ENCODE assay signal across 8 mouse cellular contexts in the genomic region with DNA sequence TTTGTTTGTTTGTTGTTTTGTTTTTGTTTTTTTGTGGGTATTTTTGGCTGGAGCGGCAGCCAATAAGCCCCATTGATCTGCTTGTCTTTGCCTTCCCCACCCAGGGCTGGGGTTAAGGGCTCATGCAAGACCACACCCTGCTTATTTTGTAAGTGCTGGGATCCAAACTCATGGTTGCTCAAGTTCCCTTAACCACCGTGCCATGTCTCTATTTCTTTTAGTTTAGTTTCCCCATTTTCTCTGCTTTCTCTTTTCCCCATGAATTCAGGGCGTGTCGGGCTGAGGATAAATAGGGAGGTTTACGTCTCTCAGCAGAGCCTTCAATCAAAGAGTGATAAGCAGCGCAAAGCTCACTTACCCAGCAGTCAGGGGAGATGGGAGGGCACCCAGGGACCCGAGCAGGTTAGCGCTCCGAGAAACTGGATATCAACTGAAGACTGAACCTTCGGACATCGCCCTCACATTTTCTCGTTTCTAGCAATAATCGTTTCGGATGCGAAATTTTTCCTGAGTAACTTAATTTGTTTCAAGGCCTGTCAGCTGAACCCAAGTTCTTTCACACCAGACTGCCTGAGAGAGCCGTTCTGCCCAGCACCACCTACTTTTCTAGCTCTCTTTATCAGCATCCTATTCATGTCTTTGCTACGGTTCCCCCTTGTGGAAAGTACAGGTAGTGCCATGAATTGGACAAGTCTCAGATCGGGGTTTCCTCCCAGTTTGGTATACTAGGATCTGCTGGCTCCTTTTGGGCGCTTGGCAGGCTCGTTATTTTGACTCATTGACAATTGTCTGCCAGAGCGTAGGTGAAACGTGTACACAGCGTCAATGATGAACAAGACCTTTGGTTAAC. TPM values are rescaled to one million over a fixed set of nuclear protein-coding genes. Genes with fewer than 3 reads are reported as not detected.
A peak's percentile ranks its signal among the peaks of the same experiment; 100 is the strongest.
DNase-seq lines count a peak whose midpoint lies in the region; ATAC-seq and TF ChIP-seq lines count a peak whose summit lies in the region.

No protein-coding gene starts in this region.

- TF ChIP-seq CTCF in gastrocnemius, adult 2 months (IDR thresholded peaks at IDR 0.05): peak; percentile 89
- peak; percentile 95 for TF ChIP-seq CTCF in hindbrain, postnatal 0 days (IDR thresholded peaks at IDR 0.05; ENCODE audit: low read depth)

- ATAC-seq in common myeloid progenitor, adult 5-6 weeks (replicated peaks; ENCODE audit: low read depth, poor library complexity, severe bottlenecking): peak; percentile 91
- peak; percentile 47; the same call in 1 of the 2 replicates for ATAC-seq in hindbrain, postnatal 0 days

- WGBS in hindbrain, postnatal 0 days: 22% methylated on average over 23 of the region's 23 CpGs

- DNase-seq in adipocyte (ENCODE audit: low spot score): peak; percentile 95
- DNase-seq in gastrocnemius, adult 2 months: peak; percentile 75
- DNase-seq in hindbrain, postnatal 0 days (ENCODE audit: low spot score): peak; percentile 94
- DNase-seq in left cerebral cortex, adult 18-20 months (ENCODE audit: low spot score in 2 of 2): peak; percentile 86 to 87
- DNase-seq in lung, postnatal 36 days: peak; percentile 96
- DNase-seq in retina, postnatal 7 days (ENCODE audit: low read depth, low spot score): peak; percentile 80
- peak; percentile 51 to 73 for DNase-seq in urinary bladder, postnatal 4 days (ENCODE audit: low spot score in 2 of 2)

- peaks cover 14% of the 10 kb centered on the region for H3K4me1 ChIP-seq in hindbrain, postnatal 0 days (ENCODE audit: insufficient read depth, low read length)

- H3K4me3 ChIP-seq in gastrocnemius, adult 2 months: peak overlapping the region; percentile 27; the same call in 1 of the 2 replicates
- no peak overlapping the region for H3K4me3 ChIP-seq in hindbrain, postnatal 0 days (ENCODE audit: low read length)

- H3K4me2 ChIP-seq in hindbrain, postnatal 0 days (ENCODE audit: low read depth, low read length): peak overlapping the region; percentile 42

- no peak overlapping the region for H3K27ac ChIP-seq in gastrocnemius, adult 2 months
- H3K27ac ChIP-seq in hindbrain, postnatal 0 days: no peak overlapping the region

- H3K9ac ChIP-seq in hindbrain, postnatal 0 days (replicated peaks; ENCODE audit: low read length): no peak overlapping the region

- H3K27me3 ChIP-seq in hindbrain, postnatal 0 days (ENCODE audit: insufficient read depth, low read length): no peaks in the 10 kb centered on the region

- H3K9me3 ChIP-seq in hindbrain, postnatal 0 days (ENCODE audit: low read length): no peaks in the 10 kb centered on the region

- H3K36me3 ChIP-seq in hindbrain, postnatal 0 days (ENCODE audit: insufficient read depth, low read length): no peaks in the 10 kb centered on the region

- intact Hi-C loops in gastrocnemius, adult 2 months (cut with DNase I): loop anchor here (1.0 kb wide), 1 partner anchor 99 kb away; no protein-coding TSS in a partner anchor

RNA-seq across cellular contexts. Expression of a gene that starts 4.7 kb away (rescaled TPM):
- total RNA-seq in common myeloid progenitor, adult 5-6 weeks (2017): not detected in 2 replicates
- 1 to 10 TPM; 3.3 to 4.4 TPM for total RNA-seq in gastrocnemius, adult 2 months (2021)
- total RNA-seq in hindbrain, postnatal 0 days (2014; rRNA removed): 19.2 and 30.4 TPM in 2 replicates
- polyA plus RNA-seq in hindbrain, postnatal 0 days (2015; fragmentation: Nextera tagmentation; extraction: Ambion mirVana): 13.2 and 14.6 TPM in 2 replicates
- 10 to 100 TPM; 25.6 to 26.8 TPM for total RNA-seq in left cerebral cortex, adult 18-20 months (2021)

RNA-seq across cellular contexts. Expression of a gene that starts 11.3 kb away (rescaled TPM):
- total RNA-seq in common myeloid progenitor, adult 5-6 weeks (2017): 7.7 and 9.6 TPM in 2 replicates
- 1 to 10 TPM; 5.3 to 6.2 TPM for total RNA-seq in gastrocnemius, adult 2 months (2021)
- 14.8 and 18.8 TPM in 2 replicates for total RNA-seq in hindbrain, postnatal 0 days (2014; rRNA removed)
- 35.6 and 36.9 TPM in 2 replicates for polyA plus RNA-seq in hindbrain, postnatal 0 days (2015; fragmentation: Nextera tagmentation; extraction: Ambion mirVana)
- 10 to 100 TPM; 30.7 to 35.1 TPM for total RNA-seq in left cerebral cortex, adult 18-20 months (2021)

RNA-seq across cellular contexts. Expression of a gene that starts 23.2 kb away (rescaled TPM):
- 2.3 TPM in 1 of 2 replicates, not detected in the other for total RNA-seq in common myeloid progenitor, adult 5-6 weeks (2017)
- under 1 TPM in 1 of 2 experiments, not detected in 1; 0.66 TPM for total RNA-seq in gastrocnemius, adult 2 months (2021)
- total RNA-seq in hindbrain, postnatal 0 days (2014; rRNA removed): not detected in 2 replicates
- 1.3 and 2.5 TPM in 2 replicates for polyA plus RNA-seq in hindbrain, postnatal 0 days (2015; fragmentation: Nextera tagmentation; extraction: Ambion mirVana)
- total RNA-seq in left cerebral cortex, adult 18-20 months (2021): 1 to 10 TPM in 1 of 2 experiments, not detected in 1; 1.1 TPM

RNA-seq across cellular contexts. Expression of a gene that starts 30.0 kb away (rescaled TPM):
- total RNA-seq in common myeloid progenitor, adult 5-6 weeks (2017): 45.4 and 74.5 TPM in 2 replicates
- 100 to 1,000 TPM; 378 to 498 TPM for total RNA-seq in gastrocnemius, adult 2 months (2021)
- total RNA-seq in hindbrain, postnatal 0 days (2014; rRNA removed): 212 and 454 TPM in 2 replicates
- polyA plus RNA-seq in hindbrain, postnatal 0 days (2015; fragmentation: Nextera tagmentation; extraction: Ambion mirVana): 664 and 698 TPM in 2 replicates
- 100 to 1,000 TPM; 173 to 197 TPM for total RNA-seq in left cerebral cortex, adult 18-20 months (2021)
